Mouse (Mus musculus) heart, adult 2 months (tissue): ENCODE measurements around the gene Cd320. TPM values are rescaled to one million over a fixed set of nuclear protein-coding genes. Genes with fewer than 3 reads are reported as not detected.
A peak's percentile ranks its signal among the peaks of the same experiment; 100 is the strongest.
"Not testable (repeated sequence)": the region's sequence is repeated elsewhere in the genome, so short reads cannot be mapped to it uniquely, and the experiment has no call there.

Experiments used
- DNase-seq, 2 experiments: peaks; one replicate each; pipeline ENCODE4 v3.0.0; 2021
- H3K27ac ChIP-seq: fragments of 200-600 bp; 2 replicates; pipeline ENCODE4 v1.8.1; 2022
- H3K27me3 ChIP-seq: fragments of 200-500 bp; 2 replicates; pipeline ENCODE4 v1.6.1; 2012; ENCODE audit warnings: mild to moderate bottlenecking, low read length, inconsistent platforms, mixed read lengths; ENCODE audit not compliant: control insufficient read depth, insufficient read depth
- H3K36me3 ChIP-seq: fragments of 200-500 bp; 2 replicates; pipeline ENCODE4 v1.6.1; 2012; ENCODE audit warnings: low read length, inconsistent platforms; ENCODE audit not compliant: control insufficient read depth, insufficient read depth
- H3K4me1 ChIP-seq: fragments of 200-500 bp; 2 replicates; pipeline ENCODE4 v1.6.1; 2011; ENCODE audit warnings: low read length; ENCODE audit not compliant: control insufficient read depth, insufficient read depth
- H3K4me3 ChIP-seq: fragments of 200-600 bp; 2 replicates; pipeline ENCODE4 v1.8.1; 2022
- H3K79me2 ChIP-seq: fragments of 200-500 bp; replicated peaks from 2 replicates; pipeline ENCODE4 v1.6.1; 2012; ENCODE audit warnings: mild to moderate bottlenecking, inconsistent platforms, low read length, moderate library complexity, mixed read lengths; ENCODE audit not compliant: control insufficient read depth, insufficient read depth
- H3K9ac ChIP-seq: fragments of 200-500 bp; 2 replicates; pipeline ENCODE4 v1.6.1; 2012; ENCODE audit warnings: low read depth, mild to moderate bottlenecking, control low read depth, inconsistent platforms, low read length, mixed read lengths
- CTCF ChIP-seq: fragments of 200-600 bp; IDR thresholded peaks from 2 replicates; pipeline ENCODE4 v1.8.1; 2022; ENCODE audit warnings: antibody characterized with exemption, mild to moderate bottlenecking, moderate library complexity
- EP300 ChIP-seq: fragments of 200-500 bp; IDR thresholded peaks from 2 replicates; pipeline ENCODE4 v1.6.1; 2011; ENCODE audit warnings: low read depth, low read length, control low read depth; ENCODE audit not compliant: insufficient read depth
- POLR2A ChIP-seq: fragments of 200-500 bp; IDR thresholded peaks from 2 replicates; pipeline ENCODE4 v1.6.1; 2011; ENCODE audit warnings: mild to moderate bottlenecking, low read depth, low read length, control low read depth; ENCODE audit not compliant: insufficient read depth
- WGBS: fragments of 180-500 bp; shearing (Covaris S2); methylation state at CpG from one replicate; pipeline ENCODE4 v1.1.7; 2018; 5-methylcytosine and 5-hydroxymethylcytosine counted together
- intact Hi-C: fragments of 180-260 bp; cut with DNase I; formaldehyde crosslinking; loops from one replicate; pipeline ENCODE4 v1.15.1; 2025
- polyA plus RNA-seq: library from polyadenylated mRNA; depleted of rRNA; stranded (reverse); fragments of >200 nt; gene quantifications from 2 replicates; pipeline ENCODE4 v1.2.3, GENCODE M21; 2012
- total RNA-seq, 2 experiments: library from RNA; stranded (reverse); gene quantifications; 2 replicates each; pipeline ENCODE4 v1.2.3; 2021

Gene Cd320
- total and polyA plus RNA-seq, 3 experiments: 27.8 to 36.1 (median 34.3) TPM

DNA sequence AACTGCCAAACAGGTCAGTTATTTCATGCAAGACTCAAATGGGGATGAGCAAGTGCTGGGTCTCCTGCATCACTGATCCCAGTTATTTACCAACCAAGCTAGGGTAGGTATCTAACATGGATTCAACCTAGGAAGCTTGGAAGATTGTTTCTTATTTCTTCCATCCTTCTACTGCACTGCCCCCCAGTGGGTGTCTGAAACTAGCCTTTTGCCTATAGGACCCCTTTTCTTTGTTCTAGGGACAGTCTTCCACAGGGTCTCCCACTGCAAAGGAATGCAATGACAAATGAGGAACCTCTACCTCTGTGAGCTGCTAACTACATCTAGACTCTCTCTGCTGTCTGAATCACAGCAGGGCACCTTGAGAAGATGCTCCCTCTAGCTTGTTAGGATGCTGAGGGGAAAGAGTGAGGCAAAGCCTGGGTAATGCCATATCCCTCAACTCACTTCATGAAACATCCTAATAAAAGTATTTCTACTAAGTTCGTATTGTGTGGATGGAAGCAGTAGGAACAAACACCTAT, 20.4 kb upstream of the Cd320 start:
- Histone ChIP-seq H3K4me3 (no peak overlapping the region), H3K27ac (no peak overlapping the region), H3K27me3 (no peaks in the 10 kb centered on the region), H3K79me2 (0 out of 2 replicates have a peak, but pooled peaks cover 1% of the 10 kb centered on the region), H3K9ac (no peak overlapping the region), H3K36me3 (peaks cover 27% of the 10 kb centered on the region), H3K4me1 (peaks cover 14% of the 10 kb centered on the region)
- TF ChIP-seq POLR2A: no peak
- peak; percentile 50 for TF ChIP-seq CTCF
- intact Hi-C loops: no loop called here
- DNase-seq: no peak
- WGBS: 34% methylated on average over 1 of the region's 1 CpGs

DNA sequence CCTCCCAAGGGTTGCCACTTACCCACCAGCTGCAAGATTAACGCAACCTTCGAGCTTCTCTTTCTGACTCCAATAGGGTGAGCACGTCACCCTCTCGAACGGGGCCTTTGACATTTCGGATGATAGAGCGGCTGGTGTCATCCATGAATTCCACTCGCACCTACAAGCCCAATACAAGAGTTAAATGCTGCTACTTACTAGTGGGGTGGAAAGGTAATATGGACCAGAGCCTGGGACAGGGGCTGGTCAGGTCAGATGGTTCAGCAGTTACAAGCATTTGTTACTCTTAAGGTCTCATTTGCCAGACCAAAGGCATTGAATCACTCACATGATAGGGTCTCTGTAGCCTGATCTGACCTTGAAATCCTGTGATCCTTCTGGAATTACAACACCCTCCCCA, 19.7 kb upstream of the Cd320 start:
- H3K27ac ChIP-seq: not testable (repeated sequence)

DNA sequence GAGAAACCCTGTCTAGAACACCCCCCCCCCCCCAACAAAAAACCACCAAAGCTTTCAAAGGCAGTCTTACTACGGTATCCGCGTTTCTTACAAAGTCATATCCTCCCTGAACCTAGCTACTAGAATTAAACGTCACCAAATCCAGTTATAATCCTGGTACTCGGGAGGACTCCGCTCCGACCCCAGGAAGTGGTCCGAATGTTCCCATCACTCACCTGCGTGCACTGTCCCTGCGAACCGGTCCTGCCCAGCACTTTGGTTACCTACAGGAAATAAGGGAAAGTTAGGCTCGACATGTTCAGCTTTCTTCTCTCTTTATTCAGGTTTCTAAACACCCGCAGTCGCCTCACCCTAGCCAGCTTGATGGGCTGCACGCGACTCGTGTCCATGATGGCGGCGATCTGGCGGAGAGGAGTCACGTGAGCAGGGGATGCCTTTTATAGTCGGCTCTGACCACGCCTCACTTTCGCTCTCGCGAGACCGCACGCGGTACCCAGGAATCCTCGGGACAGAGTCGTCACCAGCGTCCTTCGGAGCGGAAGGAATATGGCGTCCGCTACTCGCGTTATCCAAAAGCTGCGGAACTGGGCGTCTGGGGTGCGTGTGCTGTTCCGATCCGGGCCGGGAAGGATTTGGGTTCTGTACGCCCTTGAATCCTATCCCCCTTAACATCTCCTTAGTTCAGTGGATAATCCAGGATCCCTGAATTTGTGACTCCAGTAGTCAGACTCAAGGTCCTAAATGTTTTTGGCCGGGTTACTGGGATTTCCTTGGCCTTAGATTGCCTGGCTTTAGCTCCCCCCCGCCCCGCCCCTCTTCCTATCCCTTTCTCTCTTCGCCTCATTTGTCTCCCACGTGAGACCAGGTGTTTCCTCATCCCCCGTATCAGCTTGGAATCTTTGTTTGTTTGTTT, 18.6 kb upstream of the Cd320 start, which contains the start of the genes Rps28 and Ndufa7:
Rps28 (minus strand) TSS at position 479 of the 913 bp plus-strand sequence.
Ndufa7 (plus strand) TSS at position 489 of the 913 bp plus-strand sequence.
- Histone ChIP-seq H3K27me3 (no peaks in the 10 kb centered on the region), H3K9ac (peak within 1 kb of the TSS; percentile 78), H3K4me3 (peak within 1 kb of the TSS; percentile 95), H3K36me3 (peaks cover 33% of the 10 kb centered on the region), H3K4me1 (peaks cover 17% of the 10 kb centered on the region), H3K79me2 (0 out of 2 replicates have a peak, but pooled peaks cover 1% of the 10 kb centered on the region), H3K27ac (peak within 1 kb of the TSS; percentile 95)
- TF ChIP-seq POLR2A (peak; percentile 98; the same call in 1 of the 2 replicates), CTCF (no peak), EP300 (peak; percentile 71; the same call in 1 of the 2 replicates)
- DNase-seq: peak; percentile 98 to 100
- under 1% methylated on average over 51 of the region's 51 CpGs for WGBS
- intact Hi-C loops: no loop called here

More for the DNA sequence above, 19.7 kb upstream of the Cd320 start:
- peaks cover 28% of the 10 kb centered on the region for H3K36me3 ChIP-seq
- intact Hi-C loops, DNase-seq, H3K27me3 ChIP-seq, H3K79me2 ChIP-seq: not testable (repeated sequence)
- WGBS: 60% methylated on average over 8 of the region's 8 CpGs
- peak overlapping the region; percentile 95 for H3K4me3 ChIP-seq
- peak overlapping the region; percentile 21; the same call in 1 of the 2 replicates for H3K9ac ChIP-seq
- peaks cover 13% of the 10 kb centered on the region for H3K4me1 ChIP-seq

DNA sequence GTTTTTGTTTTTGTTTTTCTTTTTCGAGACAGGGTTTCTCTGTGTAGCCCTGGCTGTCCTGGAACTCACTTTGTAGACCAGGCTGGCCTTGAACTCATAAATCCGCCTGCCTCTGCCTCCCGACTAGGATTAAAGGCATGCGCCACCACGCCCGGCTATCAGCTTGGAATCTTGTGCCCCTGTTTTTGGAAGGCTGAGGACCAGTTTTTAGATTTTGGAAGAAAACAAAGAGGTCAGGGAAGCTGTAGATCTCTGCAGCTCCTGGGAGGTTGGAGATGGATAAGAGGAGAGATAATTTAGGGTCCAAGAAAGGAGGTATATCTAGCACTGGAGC, 17.9 kb upstream of the Cd320 start:
- H3K4me1 ChIP-seq: peaks cover 20% of the 10 kb centered on the region
- H3K27ac ChIP-seq: peak overlapping the region; percentile 95
- H3K27me3 ChIP-seq, DNase-seq, intact Hi-C loops, H3K79me2 ChIP-seq: not testable (repeated sequence)
- peak overlapping the region; percentile 95 for H3K4me3 ChIP-seq
- H3K36me3 ChIP-seq: peaks cover 40% of the 10 kb centered on the region
- peak overlapping the region; percentile 78; the same call in 1 of the 2 replicates for H3K9ac ChIP-seq
- 3% methylated on average over 6 of the region's 6 CpGs for WGBS

DNA sequence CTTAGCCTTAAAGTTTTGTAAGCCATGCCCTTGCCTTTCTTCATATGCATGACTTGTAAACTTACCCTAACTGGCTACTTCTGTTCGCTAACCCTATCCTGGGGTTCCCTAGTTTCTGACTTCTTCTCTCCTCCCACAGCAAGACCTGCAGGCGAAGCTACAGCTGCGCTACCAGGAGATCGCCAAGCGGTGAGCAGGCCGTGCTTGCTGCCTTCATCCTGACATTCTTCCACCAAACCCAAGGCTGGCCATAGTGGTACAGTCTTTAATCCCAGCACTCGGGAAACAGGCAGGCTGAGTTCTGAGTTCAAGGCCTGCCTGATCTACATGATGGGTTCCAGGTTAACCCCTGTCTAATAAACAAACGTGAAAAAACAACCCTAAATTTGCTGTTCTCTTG, 17.4 kb upstream of the Cd320 start:
- Histone ChIP-seq H3K4me1 (peaks cover 19% of the 10 kb centered on the region), H3K27me3 (no peaks in the 10 kb centered on the region), H3K27ac (no peak overlapping the region; the same call in 1 of the 2 replicates), H3K4me3 (peak overlapping the region; percentile 95; the same call in 1 of the 2 replicates), H3K79me2 (0 out of 2 replicates have a peak, but pooled peaks cover 1% of the 10 kb centered on the region), H3K36me3 (peaks cover 42% of the 10 kb centered on the region), H3K9ac (no peak overlapping the region)
- intact Hi-C loops: no loop called here
- DNase-seq: no peak
- TF ChIP-seq EP300: no peak
- TF ChIP-seq POLR2A: no peak
- no peak for TF ChIP-seq CTCF
- WGBS: 76% methylated on average over 8 of the region's 8 CpGs

DNA sequence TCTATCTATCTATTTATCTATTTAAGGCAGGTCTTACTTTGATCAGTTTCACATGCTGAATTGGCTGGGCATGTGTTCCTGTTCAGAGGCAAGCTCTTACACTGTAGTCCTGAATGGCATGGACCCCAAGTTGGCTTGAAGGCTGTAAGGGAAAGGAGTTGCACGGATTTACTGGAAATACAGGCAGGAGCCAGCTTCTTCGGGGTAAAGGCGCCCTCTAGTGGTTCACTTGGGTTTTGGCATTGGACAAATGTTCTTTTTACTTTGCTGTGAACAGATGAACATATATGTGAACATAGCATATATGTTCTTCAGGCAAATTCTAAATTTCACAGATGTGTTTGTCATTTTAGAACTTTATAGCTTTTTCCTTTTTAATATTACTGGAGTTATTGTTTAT, 16.0 kb upstream of the Cd320 start:
- H3K79me2 ChIP-seq: 0 out of 2 replicates have a peak, but pooled peaks cover 1% of the 10 kb centered on the region
- H3K4me3 ChIP-seq: no peak overlapping the region
- peak; percentile 66 to 69 for DNase-seq
- H3K27ac ChIP-seq: no peak overlapping the region
- TF ChIP-seq EP300: peak; percentile 80; the same call in 1 of the 2 replicates
- TF ChIP-seq POLR2A: 0 out of 2 replicates have a peak, but pooled peaks have one; percentile 24
- peak; percentile 94 for TF ChIP-seq CTCF
- intact Hi-C loops: no loop called here
- peaks cover 19% of the 10 kb centered on the region for H3K4me1 ChIP-seq
- H3K36me3 ChIP-seq: peaks cover 42% of the 10 kb centered on the region
- H3K9ac ChIP-seq: no peak overlapping the region
- no peaks in the 10 kb centered on the region for H3K27me3 ChIP-seq
- 0% methylated on average over 3 of the region's 3 CpGs for WGBS
